Mouse (Mus musculus): Measurements from ENCODE around the gene Tbx3. TPM values are rescaled to one million over a fixed set of nuclear protein-coding genes. Genes with fewer than 3 reads are reported as not detected.

Tbx3 gene
- polyA plus RNA-seq, 1 experiment from 2014 or later = 4.0 TPM

DNA sequence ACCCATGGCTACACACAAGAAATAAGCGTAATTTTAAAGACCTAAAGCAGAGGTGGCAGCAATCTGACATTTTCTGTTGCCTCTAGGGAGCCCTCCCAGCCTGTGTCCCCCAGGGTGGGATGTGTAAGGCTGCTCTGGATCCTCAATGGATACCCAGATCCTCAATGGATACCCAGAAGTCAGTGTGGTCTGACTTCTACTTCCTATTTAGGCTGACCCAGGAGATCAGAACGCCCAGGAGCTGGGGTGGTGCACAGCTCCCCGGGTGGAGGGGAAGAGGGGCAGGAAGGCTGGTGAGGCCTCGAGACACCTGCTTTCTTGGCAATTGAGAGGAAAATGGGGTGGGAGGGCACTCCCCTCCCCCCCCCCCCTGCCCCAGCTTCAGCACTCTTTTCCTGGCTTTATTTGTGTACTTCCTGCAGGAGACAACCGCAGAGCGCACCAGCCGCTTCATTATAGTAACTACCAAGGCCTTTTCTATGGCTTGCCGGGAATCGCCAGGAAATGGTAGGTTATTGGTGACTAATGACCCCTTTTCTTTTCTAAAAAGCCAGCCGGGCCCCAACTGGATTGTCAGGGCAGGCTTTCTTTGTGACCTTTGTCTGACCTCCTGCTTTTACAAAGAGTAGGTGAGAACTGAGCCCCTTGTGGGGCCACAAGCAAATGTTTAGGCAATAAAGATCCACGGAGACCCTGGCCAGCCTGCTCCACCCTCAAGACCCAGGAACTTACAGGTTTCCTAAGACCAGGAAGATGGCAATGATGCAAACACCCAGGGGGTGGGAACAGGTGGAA is 50.2 kb downstream of the Tbx3 start:
- H3K27ac ChIP-seq (replicated peaks) = no peak overlapping the region
- H3K9ac ChIP-seq = no peak overlapping the region
- no peak overlapping the region for H3K4me3 ChIP-seq
- ATAC-seq (ENCODE audit: low FRiP score, low read depth) = no peak
- H3K27me3 ChIP-seq = peaks cover 7% of the 10 kb centered on the region; the same call in 1 of the 2 replicates
- no peaks in the 10 kb centered on the region for H3K9me3 ChIP-seq
- H3K4me1 ChIP-seq (replicated peaks) = no peaks in the 10 kb centered on the region
- WGBS = 19% methylated on average over 11 of the region's 11 CpGs
- H3K4me2 ChIP-seq = no peak overlapping the region
- no peaks in the 10 kb centered on the region for H3K36me3 ChIP-seq

DNA sequence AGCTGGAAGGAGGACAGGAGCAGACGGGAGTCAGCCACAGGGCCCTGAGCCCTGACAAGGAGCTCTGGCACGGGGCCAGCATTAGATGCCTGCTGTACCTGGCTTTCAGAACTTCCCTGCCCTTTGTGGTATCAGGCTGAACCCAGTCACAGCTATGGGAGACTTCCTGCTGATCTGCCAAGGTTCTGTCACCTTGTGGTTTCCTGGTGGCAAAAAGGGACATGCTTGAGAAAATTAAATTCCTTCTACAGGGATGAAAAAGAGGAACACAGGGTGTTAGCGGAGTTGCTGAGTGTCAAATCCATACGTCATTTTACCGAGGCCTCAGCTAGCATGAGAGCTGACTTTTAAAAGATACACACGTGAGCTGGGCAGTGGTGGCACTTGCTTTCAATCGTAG is 62.5 kb downstream of the Tbx3 start:
- no peak overlapping the region for H3K4me3 ChIP-seq
- 0 out of 2 replicates have a peak, but pooled peaks cover 2% of the 10 kb centered on the region for H3K27me3 ChIP-seq
- H3K4me1 ChIP-seq (replicated peaks) = no peaks in the 10 kb centered on the region
- H3K27ac ChIP-seq (replicated peaks) = no peak overlapping the region
- no peak overlapping the region for H3K9ac ChIP-seq
- WGBS = 66% methylated on average over 7 of the region's 7 CpGs
- H3K36me3 ChIP-seq = no peaks in the 10 kb centered on the region
- H3K9me3 ChIP-seq = no peaks in the 10 kb centered on the region
- no peak for ATAC-seq (ENCODE audit: low FRiP score, low read depth)
- H3K4me2 ChIP-seq = no peak overlapping the region

Other genes with a start within 250 kb of the Tbx3 start
- 0.09 TPM in 1 of 2 replicates, not detected in the other for gene Tbx5, start 162.0 kb downstream of the Tbx3 start, polyA plus RNA-seq (2015; fragmentation: Nextera tagmentation; extraction: Ambion mirVana)